Mouse (Mus musculus) cerebellum, adult 2 months (tissue): ENCODE data around the gene H2-DMb1.

Experiments
- CTCF ChIP-seq: fragments of 200-500 bp; IDR thresholded peaks from 2 replicates; pipeline ENCODE4 v1.5.1; 2011; ENCODE audit warnings: low read depth, mild to moderate bottlenecking, control low read depth, low read length, moderate library complexity, borderline replicate concordance; ENCODE audit not compliant: insufficient read depth
- POLR2A ChIP-seq: fragments of 200-500 bp; IDR thresholded peaks from 2 replicates; pipeline ENCODE4 v1.6.1; 2011; ENCODE audit warnings: low read length, control low read depth, borderline replicate concordance; ENCODE audit not compliant: insufficient read depth

DNA sequence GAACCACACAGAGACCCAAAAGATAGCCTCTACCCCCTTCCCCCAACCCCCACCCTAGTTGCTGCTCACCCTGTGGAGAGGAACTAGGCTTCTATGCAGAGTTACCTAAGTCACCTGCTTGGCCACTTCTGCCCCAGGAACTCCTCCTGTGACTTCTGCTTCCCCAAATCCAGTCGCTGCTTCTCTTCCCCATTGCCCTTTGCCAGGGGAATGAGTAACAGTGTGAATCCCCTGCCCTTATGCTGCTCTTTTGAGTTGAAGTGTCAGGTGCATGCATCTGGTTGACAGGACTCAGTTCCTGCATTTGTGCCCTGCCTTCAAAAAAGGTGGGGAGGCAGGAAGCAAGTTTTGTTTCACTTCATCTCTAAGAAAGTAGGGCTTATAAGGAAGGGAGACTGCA, 21.2 kb downstream of the H2-DMb1 start:
- TF ChIP-seq POLR2A, result no peak
- no peak for TF ChIP-seq CTCF
